Mouse (Mus musculus) heart, embryonic 16.5 days (tissue): ENCODE data around the gene Foxp1. TPM values are rescaled to one million over a fixed set of nuclear protein-coding genes. Genes with fewer than 3 reads are reported as not detected.

ENCODE experiments used
- ATAC-seq: fragments of 200-750 bp; cut with Nextera tagmentation; replicated peaks from 2 replicates; pipeline ENCODE4 v1.8.0; 2017; ENCODE audit warnings: moderate number of reproducible peaks; ENCODE audit not compliant: insufficient read depth, low FRiP score; ENCODE audit errors: extremely low read depth
- H3K27ac ChIP-seq: fragments of 300-500 bp; sonication (generic); 2 replicates; pipeline ENCODE4 v1.5.1; 2014; ENCODE audit warnings: mild to moderate bottlenecking, low read length, control low read depth, moderate library complexity
- H3K27me3 ChIP-seq: fragments of 300-500 bp; sonication (generic); 2 replicates; pipeline ENCODE4 v1.6.1; 2014; ENCODE audit warnings: low read length, mixed read lengths; ENCODE audit not compliant: control insufficient read depth, insufficient read depth
- H3K36me3 ChIP-seq: fragments of 300-500 bp; sonication (generic); 2 replicates; pipeline ENCODE4 v1.6.1; 2014; ENCODE audit not compliant: control insufficient read depth, insufficient read depth
- H3K4me1 ChIP-seq: fragments of 300-500 bp; sonication (generic); 2 replicates; pipeline ENCODE4 v1.6.1; 2014; ENCODE audit warnings: low read length, mixed read lengths; ENCODE audit not compliant: control insufficient read depth, insufficient read depth
- H3K4me2 ChIP-seq: fragments of 300-500 bp; sonication (generic); 2 replicates; pipeline ENCODE4 v1.6.1; 2014; ENCODE audit warnings: low read depth, mild to moderate bottlenecking, control low read depth, low read length
- H3K4me3 ChIP-seq: fragments of 300-500 bp; sonication (generic); 2 replicates; pipeline ENCODE4 v1.5.1; 2014; ENCODE audit warnings: mild to moderate bottlenecking, control low read depth, low read length
- H3K9ac ChIP-seq: fragments of 300-500 bp; sonication (generic); 2 replicates; pipeline ENCODE4 v1.6.1; 2014; ENCODE audit warnings: low read length, control low read depth
- H3K9me3 ChIP-seq: fragments of 300-500 bp; sonication (generic); replicated peaks from 2 replicates; pipeline ENCODE4 v1.6.1; 2016; ENCODE audit warnings: low read length; ENCODE audit not compliant: control insufficient read depth
- WGBS: fragments of 180-500 bp; shearing (Covaris S2); extraction: QIAGEN DNeasy Blood & Tissue Kit; methylation state at CpG from one replicate; pipeline ENCODE4 v1.1.7; 2014; 5-methylcytosine and 5-hydroxymethylcytosine counted together
- polyA plus RNA-seq: library from polyadenylated mRNA; unstranded; fragments of >200 nt; fragmentation: Nextera tagmentation; extraction: Ambion mirVana; gene quantifications from 2 replicates; pipeline ENCODE4 v1.2.1, GENCODE M21; 2015

The Foxp1 gene
- polyA plus RNA-seq, 1 experiment from 2014 or later, result 59.0 TPM

GRCm38 (mm10) chr6:98959333-98959732 is 563.2 kb downstream of the Foxp1 start:
- ATAC-seq, result no peak
- Histone ChIP-seq H3K4me3 (no peak overlapping the region), H3K9me3 (no peaks in the 10 kb centered on the region), H3K4me2 (no peak overlapping the region), H3K27me3 (no peaks in the 10 kb centered on the region), H3K9ac (no peak overlapping the region), H3K4me1 (peaks cover 8% of the 10 kb centered on the region), H3K36me3 (peaks cover 3% of the 10 kb centered on the region; the same call in 1 of the 2 replicates), H3K27ac (no peak overlapping the region)
- WGBS, result 76% methylated on average over 6 of the region's 6 CpGs

GRCm38 (mm10) chr6:98956522-98957169 is 565.9 kb downstream of the Foxp1 start:
- peaks cover 8% of the 10 kb centered on the region for H3K4me1 ChIP-seq
- H3K9me3 ChIP-seq, result no peaks in the 10 kb centered on the region
- no peak overlapping the region for H3K9ac ChIP-seq
- peaks cover 16% of the 10 kb centered on the region for H3K36me3 ChIP-seq
- H3K27ac ChIP-seq, result no peak overlapping the region
- H3K27me3 ChIP-seq, result no peaks in the 10 kb centered on the region
- no peak; the same call in 1 of the 2 replicates for ATAC-seq
- H3K4me2 ChIP-seq, result no peak overlapping the region
- no peak overlapping the region for H3K4me3 ChIP-seq
- 69% methylated on average over 9 of the region's 9 CpGs for WGBS

GRCm38 (mm10) chr6:98955706-98956105 is 566.8 kb downstream of the Foxp1 start:
- peaks cover 11% of the 10 kb centered on the region for H3K4me1 ChIP-seq
- H3K9me3 ChIP-seq, result no peaks in the 10 kb centered on the region
- WGBS, result 66% methylated on average over 6 of the region's 6 CpGs
- H3K9ac ChIP-seq, result no peak overlapping the region
- no peaks in the 10 kb centered on the region for H3K27me3 ChIP-seq
- no peak overlapping the region for H3K27ac ChIP-seq
- ATAC-seq, result no peak
- H3K4me2 ChIP-seq, result no peak overlapping the region
- no peak overlapping the region for H3K4me3 ChIP-seq
- peaks cover 16% of the 10 kb centered on the region for H3K36me3 ChIP-seq

- 93% methylated on average over 5 of the region's 5 CpGs for WGBS
- Histone ChIP-seq H3K4me1 (peaks cover 23% of the 10 kb centered on the region), H3K36me3 (peaks cover 16% of the 10 kb centered on the region), H3K4me3 (no peak overlapping the region), H3K9ac (no peak overlapping the region), H3K27me3 (no peaks in the 10 kb centered on the region), H3K9me3 (no peaks in the 10 kb centered on the region), H3K4me2 (no peak overlapping the region), H3K27ac (no peak overlapping the region)
- ATAC-seq, result no peak
These were observed 568.1 kb downstream of the Foxp1 start for GRCm38 (mm10) chr6:98954439-98954838.

GRCm38 (mm10) chr6:98949703-98950191 is 572.8 kb downstream of the Foxp1 start:
- WGBS, result 22% methylated on average over 6 of the region's 6 CpGs
- Histone ChIP-seq H3K9me3 (no peaks in the 10 kb centered on the region), H3K4me3 (no peak overlapping the region), H3K27ac (peak overlapping the region; percentile 68), H3K36me3 (peaks cover 19% of the 10 kb centered on the region), H3K9ac (peak overlapping the region; percentile 31), H3K4me1 (peaks cover 31% of the 10 kb centered on the region), H3K27me3 (no peaks in the 10 kb centered on the region), H3K4me2 (peak overlapping the region; percentile 19)
- ATAC-seq, result peak; percentile 74

GRCm38 (mm10) chr6:98949286-98949685 is 573.2 kb downstream of the Foxp1 start:
- Histone ChIP-seq H3K4me2 (no peak overlapping the region), H3K27me3 (no peaks in the 10 kb centered on the region), H3K27ac (peak overlapping the region; percentile 68), H3K9ac (no peak overlapping the region), H3K36me3 (peaks cover 23% of the 10 kb centered on the region), H3K4me3 (no peak overlapping the region), H3K9me3 (no peaks in the 10 kb centered on the region), H3K4me1 (peaks cover 31% of the 10 kb centered on the region)
- WGBS, result 39% methylated on average over 7 of the region's 7 CpGs
- no peak for ATAC-seq

GRCm38 (mm10) chr6:98948153-98949141 is 574.1 kb downstream of the Foxp1 start:
- Histone ChIP-seq H3K4me3 (no peak overlapping the region), H3K36me3 (peaks cover 23% of the 10 kb centered on the region), H3K4me1 (peaks cover 31% of the 10 kb centered on the region), H3K9ac (no peak overlapping the region), H3K4me2 (no peak overlapping the region), H3K9me3 (no peaks in the 10 kb centered on the region), H3K27ac (peak overlapping the region; percentile 45), H3K27me3 (no peaks in the 10 kb centered on the region)
- 91% methylated on average over 21 of the region's 21 CpGs for WGBS
- no peak for ATAC-seq

GRCm38 (mm10) chr6:98947486-98948152 is 574.9 kb downstream of the Foxp1 start:
- Histone ChIP-seq H3K4me3 (no peak overlapping the region), H3K9me3 (no peaks in the 10 kb centered on the region), H3K4me1 (peaks cover 31% of the 10 kb centered on the region), H3K9ac (no peak overlapping the region), H3K4me2 (no peak overlapping the region), H3K36me3 (peaks cover 22% of the 10 kb centered on the region), H3K27me3 (no peaks in the 10 kb centered on the region), H3K27ac (no peak overlapping the region)
- 74% methylated on average over 11 of the region's 11 CpGs for WGBS
- ATAC-seq, result no peak
